Mouse (Mus musculus) ES-E14 (cell line): ENCODE results near the gene Angptl4. TPM values are rescaled to one million over a fixed set of nuclear protein-coding genes. Genes with fewer than 3 reads are reported as not detected.

Source experiments
- DNase-seq: peaks from one replicate; pipeline ENCODE4 v3.0.0-alpha.2; 2013; ENCODE audit warnings: low read depth, low spot score
- H3K27ac ChIP-seq: 2 replicates; pipeline ENCODE4 v1.5.1; 2012; ENCODE audit warnings: low read depth, mild to moderate bottlenecking, low read length, moderate library complexity, mixed read lengths; ENCODE audit not compliant: poor library complexity, insufficient read depth, severe bottlenecking
- H3K36me3 ChIP-seq: 2 replicates; pipeline ENCODE4 v1.6.1; 2012; ENCODE audit warnings: mild to moderate bottlenecking, low read length, moderate library complexity, mixed read lengths; ENCODE audit not compliant: control insufficient read depth, poor library complexity, insufficient read depth, severe bottlenecking
- H3K4me1 ChIP-seq, 2 experiments: fragments of 150-350 bp in 1 of 2; sonication (generic) in 1 of 2; 2 replicates each; pipeline ENCODE4 v1.6.1; 2012; ENCODE audit warnings: low read length in 2 of 2, mild to moderate bottlenecking in 1 of 2, mixed read lengths in 1 of 2; ENCODE audit not compliant: control insufficient read depth in 2 of 2, insufficient read depth in 2 of 2, poor library complexity in 1 of 2
- H3K4me3 ChIP-seq, 2 experiments: fragments of 150-350 bp in 1 of 2; sonication (generic) in 1 of 2; 2 replicates each; pipeline ENCODE4 v1.5.1; 2012; ENCODE audit warnings: low read length in 2 of 2, low read depth in 1 of 2, mild to moderate bottlenecking in 1 of 2, mixed read lengths in 1 of 2; ENCODE audit not compliant: insufficient read depth in 1 of 2, poor library complexity in 1 of 2, severe bottlenecking in 1 of 2
- H3K9ac ChIP-seq: 2 replicates; pipeline ENCODE4 v1.6.1; 2012; ENCODE audit warnings: low read depth, mild to moderate bottlenecking, low read length, mixed read lengths; ENCODE audit not compliant: poor library complexity, insufficient read depth, severe bottlenecking
- H3K9me3 ChIP-seq: fragments of 150-350 bp; sonication (generic); 2 replicates; pipeline ENCODE4 v1.6.1; 2012; ENCODE audit warnings: low read depth, mild to moderate bottlenecking, low read length; ENCODE audit not compliant: control insufficient read depth, insufficient read depth
- CHD2 ChIP-seq: IDR thresholded peaks from 2 replicates; pipeline ENCODE4 v1.6.1; 2014; ENCODE audit warnings: mild to moderate bottlenecking, low read depth, low read length, inconsistent platforms
- HCFC1 ChIP-seq: IDR thresholded peaks from 2 replicates; pipeline ENCODE4 v1.6.1; 2012; ENCODE audit warnings: low read length, inconsistent platforms, borderline replicate concordance; ENCODE audit not compliant: insufficient read depth
- MAFK ChIP-seq: IDR thresholded peaks from 2 replicates; pipeline ENCODE4 v1.6.1; 2014; ENCODE audit warnings: mild to moderate bottlenecking, low read depth, low read length, inconsistent platforms; ENCODE audit not compliant: insufficient read depth
- ZC3H11A ChIP-seq: IDR thresholded peaks from 2 replicates; pipeline ENCODE4 v1.6.1; 2012; ENCODE audit warnings: low read depth, mild to moderate bottlenecking, inconsistent platforms, low read length, borderline replicate concordance
- ZNF384 ChIP-seq: IDR thresholded peaks from 2 replicates; pipeline ENCODE4 v1.6.1; 2012; ENCODE audit warnings: low read depth, low read length, inconsistent platforms
- in situ Hi-C, 2 experiments: fragments of 600-800 bp; cut with MboI; formaldehyde crosslinking; loops; one replicate each; pipeline ENCODE4 v1.15.1; 2025; ENCODE audit warnings: low sequenced_read_pairs in 2 of 2, inconsistent platforms in 1 of 2; ENCODE audit not compliant: unreplicated experiment in 2 of 2
- total RNA-seq: library from RNA; depleted of rRNA; stranded (reverse); fragments of 300-350 nt; gene quantifications from 2 replicates; pipeline ENCODE4 v1.2.3, GENCODE M21; 2012

Angptl4 gene
- total RNA-seq, 1 experiment: 30.5 TPM

- DNase-seq: no peak
- Histone ChIP-seq H3K9me3 (no peaks in the 10 kb centered on the region), H3K9ac (0 out of 2 replicates have a peak overlapping the region, but pooled peaks have one; percentile 43), H3K36me3 (peaks cover 23% of the 10 kb centered on the region), H3K27ac (no peak overlapping the region), H3K4me3 (no peak overlapping the region; a peak in 1 of 4 replicates), H3K4me1 (peaks cover 3 to 22% of the 10 kb centered on the region in 2 experiments; a peak in 3 of 4 replicates)
- in situ Hi-C loops: no loop called here
- TF ChIP-seq MAFK (no peak), HCFC1 (no peak), ZC3H11A (no peak), ZNF384 (no peak), CHD2 (no peak)
Observed at GRCm38 (mm10) chr17:33779271-33779966, 2.2 kb downstream of the Angptl4 start.

- H3K9ac ChIP-seq: no peak overlapping the region
- no peaks in the 10 kb centered on the region for H3K9me3 ChIP-seq
- no peak overlapping the region for H3K4me3 ChIP-seq
- no peak for TF ChIP-seq ZC3H11A
- TF ChIP-seq HCFC1: no peak
- no peak for TF ChIP-seq CHD2
- DNase-seq: no peak
- H3K36me3 ChIP-seq: peaks cover 23% of the 10 kb centered on the region
- peaks cover 0 to 12% of the 10 kb centered on the region in 2 experiments; a peak in 1 of 4 replicates for H3K4me1 ChIP-seq
- in situ Hi-C loops: no loop called here
- no peak overlapping the region for H3K27ac ChIP-seq
Observed at GRCm38 (mm10) chr17:33775287-33775686, 6.3 kb downstream of the Angptl4 start.

GRCm38 (mm10) chr17:33774573-33775155, 7.0 kb downstream of the Angptl4 start:
- H3K9ac ChIP-seq: no peak overlapping the region
- no peaks in the 10 kb centered on the region for H3K9me3 ChIP-seq
- no peak for DNase-seq
- H3K4me3 ChIP-seq: no peak overlapping the region
- H3K27ac ChIP-seq: no peak overlapping the region
- H3K36me3 ChIP-seq: peaks cover 23% of the 10 kb centered on the region
- TF ChIP-seq HCFC1 (no peak), CHD2 (no peak), MAFK (no peak), ZC3H11A (no peak), ZNF384 (no peak)
- in situ Hi-C loops: no loop called here
- peaks cover 0 to 12% of the 10 kb centered on the region in 2 experiments; a peak in 1 of 4 replicates for H3K4me1 ChIP-seq

- Histone ChIP-seq H3K4me1 (peaks cover 0 to 6% of the 10 kb centered on the region in 2 experiments; a peak in 1 of 4 replicates), H3K9ac (no peak overlapping the region), H3K36me3 (peaks cover 23% of the 10 kb centered on the region), H3K4me3 (no peak overlapping the region), H3K27ac (no peak overlapping the region), H3K9me3 (no peaks in the 10 kb centered on the region)
- DNase-seq: no peak
- in situ Hi-C loops: no loop called here
- no peak for TF ChIP-seq ZC3H11A
- TF ChIP-seq ZNF384: no peak
- TF ChIP-seq HCFC1: no peak
- no peak for TF ChIP-seq CHD2
- TF ChIP-seq MAFK: no peak
Observed at GRCm38 (mm10) chr17:33773871-33774572, 7.6 kb downstream of the Angptl4 start.
